Mouse (Mus musculus) MEL (cell line): ENCODE measurements around the gene Phlda2. TPM values are rescaled to one million over a fixed set of nuclear protein-coding genes. Genes with fewer than 3 reads are reported as not detected.

ENCODE experiments used
- DNase-seq: peaks from one replicate; pipeline ENCODE4 v3.0.0; 2011; ENCODE audit warnings: low read depth, low spot score
- H3K27ac ChIP-seq: 2 replicates; pipeline ENCODE4 v1.5.1; 2012; ENCODE audit warnings: low read depth, mild to moderate bottlenecking, control low read depth, low read length, moderate library complexity; ENCODE audit not compliant: control insufficient read depth
- H3K27me3 ChIP-seq, 2 experiments: fragments of 150-350 bp in 1 of 2; sonication (generic) in 1 of 2; 2 replicates each; pipeline ENCODE4 v1.6.1; 2012; ENCODE audit warnings: low read length in 2 of 2, mild to moderate bottlenecking in 2 of 2, improper control_type of control experiment in 1 of 2, moderate library complexity in 1 of 2; ENCODE audit not compliant: insufficient read depth in 2 of 2, control insufficient read depth in 1 of 2
- H3K36me3 ChIP-seq, 2 experiments: 2 replicates each; pipeline ENCODE4 v1.6.1; 2012 to 2014; ENCODE audit warnings: low read length in 2 of 2, improper control_type of control experiment in 1 of 2, inconsistent platforms in 1 of 2, mild to moderate bottlenecking in 1 of 2; ENCODE audit not compliant: insufficient read depth in 2 of 2, control insufficient read depth in 1 of 2
- H3K4me1 ChIP-seq, 2 experiments: fragments of 150-350 bp in 1 of 2; sonication (generic) in 1 of 2; 2 replicates each; pipeline ENCODE4 v1.6.1; 2012; ENCODE audit warnings: low read length in 2 of 2, improper control_type of control experiment in 1 of 2, mild to moderate bottlenecking in 1 of 2; ENCODE audit not compliant: insufficient read depth in 2 of 2, control insufficient read depth in 1 of 2
- H3K4me3 ChIP-seq, 2 experiments: fragments of 150-350 bp in 1 of 2; sonication (generic) in 1 of 2; 2 replicates each; pipeline ENCODE4 v1.5.1; 2012; ENCODE audit warnings: low read depth in 2 of 2, low read length in 2 of 2, mild to moderate bottlenecking in 2 of 2, moderate library complexity in 2 of 2, control low read depth in 1 of 2, improper control_type of control experiment in 1 of 2; ENCODE audit not compliant: control insufficient read depth in 1 of 2, insufficient read depth in 1 of 2
- H3K79me2 ChIP-seq: 2 replicates; pipeline ENCODE4 v1.6.1; 2012; ENCODE audit warnings: mild to moderate bottlenecking, low read length, moderate library complexity; ENCODE audit not compliant: control insufficient read depth, poor library complexity, insufficient read depth
- H3K9ac ChIP-seq: 2 replicates; pipeline ENCODE4 v1.6.1; 2012; ENCODE audit warnings: low read depth, mild to moderate bottlenecking, control low read depth, low read length, moderate library complexity; ENCODE audit not compliant: control insufficient read depth, poor library complexity, severe bottlenecking
- H3K9me3 ChIP-seq: fragments of 150-350 bp; sonication (generic); replicated peaks from 2 replicates; pipeline ENCODE4 v1.6.1; 2012; ENCODE audit warnings: mild to moderate bottlenecking, low read length, improper control_type of control experiment, moderate library complexity; ENCODE audit not compliant: insufficient read depth
- BHLHE40 ChIP-seq: IDR thresholded peaks from 2 replicates; pipeline ENCODE4 v1.6.1; 2012; ENCODE audit warnings: low read depth, mild to moderate bottlenecking, inconsistent platforms, low read length, improper control_type of control experiment, borderline replicate concordance
- CHD1 ChIP-seq: IDR thresholded peaks from 2 replicates; pipeline ENCODE4 v1.6.1; 2012; ENCODE audit warnings: low read depth, mild to moderate bottlenecking, inconsistent platforms, low read length, improper control_type of control experiment
- CHD2 ChIP-seq: IDR thresholded peaks from 2 replicates; pipeline ENCODE4 v1.6.1; 2011; ENCODE audit warnings: low read length, improper control_type of control experiment
- CTCF ChIP-seq, 3 experiments: IDR thresholded peaks in 2 of 3; conservative IDR thresholded peaks in 1 of 3; 2 replicates each; pipeline ENCODE4 v1.5.1; 2011 to 2012; ENCODE audit warnings: low read length in 3 of 3, low read depth in 2 of 3, mild to moderate bottlenecking in 2 of 3, improper control_type of control experiment in 1 of 3, inconsistent platforms in 1 of 3, mixed read lengths in 1 of 3, moderate library complexity in 1 of 3; ENCODE audit not compliant: control insufficient read depth in 1 of 3, insufficient read depth in 1 of 3, poor library complexity in 1 of 3, severe bottlenecking in 1 of 3
- E2F4 ChIP-seq: IDR thresholded peaks from 2 replicates; pipeline ENCODE4 v1.6.1; 2011; ENCODE audit warnings: low read depth, low read length, improper control_type of control experiment, borderline replicate concordance
- ELF1 ChIP-seq: IDR thresholded peaks from 2 replicates; pipeline ENCODE4 v1.6.1; 2014; ENCODE audit warnings: low read depth, mild to moderate bottlenecking, inconsistent platforms, low read length, improper control_type of control experiment, moderate library complexity
- EP300 ChIP-seq, 2 experiments: IDR thresholded peaks; 2 replicates each; pipeline ENCODE4 v1.6.1; 2011; ENCODE audit warnings: improper control_type of control experiment in 2 of 2, low read length in 2 of 2, low read depth in 1 of 2, mild to moderate bottlenecking in 1 of 2
- ETS1 ChIP-seq: IDR thresholded peaks from 2 replicates; pipeline ENCODE4 v1.6.1; 2012; ENCODE audit warnings: low read depth, mild to moderate bottlenecking, inconsistent platforms, low read length, improper control_type of control experiment, moderate library complexity
- GABPA ChIP-seq: IDR thresholded peaks from 2 replicates; pipeline ENCODE4 v1.6.1; 2012; ENCODE audit warnings: low read depth, mild to moderate bottlenecking, inconsistent platforms, low read length, improper control_type of control experiment, moderate library complexity
- GATA1 ChIP-seq: IDR thresholded peaks from 2 replicates; pipeline ENCODE4 v1.6.1; 2011; ENCODE audit warnings: low read depth, low read length, improper control_type of control experiment
- HCFC1 ChIP-seq: IDR thresholded peaks from 2 replicates; pipeline ENCODE4 v1.6.1; 2012; ENCODE audit warnings: low read depth, mild to moderate bottlenecking, inconsistent platforms, low read length, improper control_type of control experiment, moderate library complexity
- JUND ChIP-seq: IDR thresholded peaks from 2 replicates; pipeline ENCODE4 v1.6.1; 2011; ENCODE audit warnings: low read depth, mild to moderate bottlenecking, improper control_type of control experiment, low read length
- KAT2A ChIP-seq: conservative IDR thresholded peaks from 2 replicates; pipeline ENCODE4 v1.6.1; 2012; ENCODE audit warnings: low read depth, low read length, improper control_type of control experiment, inconsistent platforms
- MAFK ChIP-seq: IDR thresholded peaks from 2 replicates; pipeline ENCODE4 v1.6.1; 2011; ENCODE audit warnings: low read depth, mild to moderate bottlenecking, low read length, improper control_type of control experiment, borderline replicate concordance
- MAX ChIP-seq: IDR thresholded peaks from 2 replicates; pipeline ENCODE4 v1.6.1; 2011; ENCODE audit warnings: low read length, improper control_type of control experiment
- MAZ ChIP-seq: IDR thresholded peaks from 2 replicates; pipeline ENCODE4 v1.6.1; 2012; ENCODE audit warnings: low read depth, mild to moderate bottlenecking, inconsistent platforms, low read length, improper control_type of control experiment
- MEF2A ChIP-seq: IDR thresholded peaks from 2 replicates; pipeline ENCODE4 v1.6.1; 2014; ENCODE audit warnings: low read depth, mild to moderate bottlenecking, inconsistent platforms, low read length, improper control_type of control experiment; ENCODE audit not compliant: poor library complexity, insufficient replicate concordance, severe bottlenecking; ENCODE audit errors: extremely low read depth
- MXI1 ChIP-seq: IDR thresholded peaks from 2 replicates; pipeline ENCODE4 v1.6.1; 2011; ENCODE audit warnings: mild to moderate bottlenecking, low read depth, low read length, improper control_type of control experiment
- MYB ChIP-seq: IDR thresholded peaks from 2 replicates; pipeline ENCODE4 v1.6.1; 2011; ENCODE audit warnings: mild to moderate bottlenecking, low read depth, low read length, improper control_type of control experiment
- MYC ChIP-seq: IDR thresholded peaks from 2 replicates; pipeline ENCODE4 v1.6.1; 2011; ENCODE audit warnings: low read depth, mild to moderate bottlenecking, low read length, improper control_type of control experiment, moderate library complexity
- NELFE ChIP-seq: IDR thresholded peaks from 2 replicates; pipeline ENCODE4 v1.6.1; 2011; ENCODE audit warnings: low read depth, low read length, improper control_type of control experiment
- NRF1 ChIP-seq: IDR thresholded peaks from 2 replicates; pipeline ENCODE4 v1.6.1; 2014; ENCODE audit warnings: low read depth, mild to moderate bottlenecking, inconsistent platforms, low read length, improper control_type of control experiment, moderate library complexity; ENCODE audit not compliant: poor library complexity, insufficient read depth, severe bottlenecking
- POLR2A ChIP-seq, 2 experiments: IDR thresholded peaks; 2 replicates each; pipeline ENCODE4 v1.6.1; 2011 to 2012; ENCODE audit warnings: low read length in 2 of 2, mild to moderate bottlenecking in 2 of 2, control low read depth in 1 of 2, improper control_type of control experiment in 1 of 2, low read depth in 1 of 2, moderate library complexity in 1 of 2; ENCODE audit not compliant: control insufficient read depth in 1 of 2, insufficient read depth in 1 of 2, poor library complexity in 1 of 2
- POLR2AphosphoS5 ChIP-seq: IDR thresholded peaks from 2 replicates; pipeline ENCODE4 v1.6.1; 2012; ENCODE audit warnings: low read depth, borderline replicate concordance, mild to moderate bottlenecking, inconsistent platforms, low read length, moderate library complexity, mixed read lengths
- RAD21 ChIP-seq: IDR thresholded peaks from 2 replicates; pipeline ENCODE4 v1.6.1; 2011; ENCODE audit warnings: mild to moderate bottlenecking, low read depth, low read length, improper control_type of control experiment
- RCOR1 ChIP-seq: IDR thresholded peaks from 2 replicates; pipeline ENCODE4 v1.6.1; 2012; ENCODE audit warnings: low read depth, mild to moderate bottlenecking, inconsistent platforms, low read length, improper control_type of control experiment
- SIN3A ChIP-seq: IDR thresholded peaks from 2 replicates; pipeline ENCODE4 v1.6.1; 2012; ENCODE audit warnings: low read length, improper control_type of control experiment, inconsistent platforms
- SMC3 ChIP-seq: IDR thresholded peaks from 2 replicates; pipeline ENCODE4 v1.6.1; 2011; ENCODE audit warnings: low read depth, low read length, improper control_type of control experiment
- TAL1 ChIP-seq: IDR thresholded peaks from 2 replicates; pipeline ENCODE4 v1.6.1; 2012; ENCODE audit warnings: mild to moderate bottlenecking, inconsistent platforms, low read length, moderate library complexity, mixed read lengths
- TBP ChIP-seq: IDR thresholded peaks from 2 replicates; pipeline ENCODE4 v1.8.0; 2011; ENCODE audit warnings: low read depth, low read length, improper control_type of control experiment
- TCF12 ChIP-seq: IDR thresholded peaks from 2 replicates; pipeline ENCODE4 v1.6.1; 2014; ENCODE audit warnings: low read depth, mild to moderate bottlenecking, inconsistent platforms, low read length, improper control_type of control experiment, moderate library complexity
- UBTF ChIP-seq: IDR thresholded peaks from 2 replicates; pipeline ENCODE4 v1.6.1; 2012; ENCODE audit warnings: low read depth, mild to moderate bottlenecking, inconsistent platforms, low read length, improper control_type of control experiment, moderate library complexity, borderline replicate concordance; ENCODE audit not compliant: insufficient read depth
- USF1 ChIP-seq: IDR thresholded peaks from 2 replicates; pipeline ENCODE4 v1.6.1; 2014; ENCODE audit warnings: low read depth, mild to moderate bottlenecking, inconsistent platforms, low read length, improper control_type of control experiment, moderate library complexity
- USF2 ChIP-seq, 2 experiments: IDR thresholded peaks; 2 replicates each; pipeline ENCODE4 v1.6.1; 2011 to 2012; ENCODE audit warnings: improper control_type of control experiment in 2 of 2, low read length in 2 of 2, borderline replicate concordance in 1 of 2, inconsistent platforms in 1 of 2, low read depth in 1 of 2, mild to moderate bottlenecking in 1 of 2; ENCODE audit not compliant: insufficient read depth in 1 of 2
- ZKSCAN1 ChIP-seq: IDR thresholded peaks from 2 replicates; pipeline ENCODE4 v1.6.1; 2012; ENCODE audit warnings: low read depth, mild to moderate bottlenecking, inconsistent platforms, low read length, improper control_type of control experiment, moderate library complexity
- ZMIZ1 ChIP-seq: IDR thresholded peaks from 2 replicates; pipeline ENCODE4 v1.6.1; 2012; ENCODE audit warnings: low read depth, mild to moderate bottlenecking, inconsistent platforms, low read length, improper control_type of control experiment, moderate library complexity
- ZNF384 ChIP-seq: IDR thresholded peaks from 2 replicates; pipeline ENCODE4 v1.6.1; 2012; ENCODE audit warnings: low read depth, mild to moderate bottlenecking, inconsistent platforms, low read length, improper control_type of control experiment
- polyA plus RNA-seq, 2 experiments: library from polyadenylated mRNA; stranded (reverse) in 1 of 2; unstranded in 1 of 2; fragments of >175 nt in 1 of 2; fragments of >200 nt in 1 of 2; gene quantifications; 2 replicates each; pipeline versions ENCODE4 v1.2.1 to v1.2.4; 2012; ENCODE audit warnings: low replicate concordance in 2 of 2, low read depth in 1 of 2; ENCODE audit not compliant: insufficient read length in 2 of 2, insufficient read depth in 1 of 2, missing spikeins in 1 of 2
- total RNA-seq: library from RNA; depleted of rRNA; stranded (reverse); fragments of 300-350 nt; gene quantifications from 2 replicates; pipeline ENCODE4 v1.2.3, GENCODE M21; 2012

The Phlda2 gene
- total and polyA plus RNA-seq, 3 experiments, result 152 to 253 TPM; not detected in 1

GRCm38 (mm10) chr7:143548976-143549457 is 46.1 kb upstream of the Phlda2 start, which contains the start of gene Nap1l4:
Gene Nap1l4 (minus strand): TSS chr7:143549106.
- DNase-seq, result peak; percentile 99
- Histone ChIP-seq H3K79me2 (peaks cover 45% of the 10 kb centered on the region), H3K9ac (peak within 1 kb of the TSS; percentile 100), H3K4me3 (peak within 1 kb of the TSS; percentile 76 to 100), H3K27me3 (no peaks in the 10 kb centered on the region), H3K4me1 (peaks cover 5 to 12% of the 10 kb centered on the region in 2 experiments; a peak in 3 of 4 replicates), H3K27ac (peak within 1 kb of the TSS; percentile 94), H3K9me3 (no peaks in the 10 kb centered on the region), H3K36me3 (peaks cover 0 to 36% of the 10 kb centered on the region in 2 experiments; a peak in 2 of 4 replicates)
- TF ChIP-seq POLR2A (IDR thresholded peaks at IDR 0.05; ENCODE audit: control insufficient read depth in 1 of 2, insufficient read depth in 1 of 2, low read depth in 1 of 2, low read length in 2 of 2, poor library complexity in 1 of 2) (peak; percentile 79 to 98), USF2 (IDR thresholded peaks at IDR 0.05; ENCODE audit: borderline replicate concordance in 1 of 2, insufficient read depth in 1 of 2, low read depth in 1 of 2, low read length in 2 of 2) (no peak), RCOR1 (no peak), SMC3 (no peak), GABPA (no peak), NELFE (peak; percentile 94), TAL1 (no peak), EP300 (IDR thresholded peaks at IDR 0.05; ENCODE audit: low read depth in 1 of 2, low read length in 2 of 2) (no peak), BHLHE40 (no peak), CHD2 (peak; percentile 91), E2F4 (0 out of 2 replicates have a peak, but pooled peaks have one; percentile 59), MAFK (no peak), MYC (peak; percentile 87), MAZ (no peak), MAX (peak; percentile 80), ELF1 (no peak), NRF1 (peak; percentile 91), SIN3A (peak; percentile 84), MXI1 (peak; percentile 93), JUND (no peak), MEF2A (no peak), USF1 (peak; percentile 51), MYB (no peak), ZMIZ1 (0 out of 2 replicates have a peak, but pooled peaks have one; percentile 57), ZNF384 (no peak), UBTF (no peak), POLR2AphosphoS5 (no peak), TCF12 (peak; percentile 48; the same call in 1 of the 2 replicates), CTCF (IDR thresholded peaks at IDR 0.05 in 2 of 3, conservative IDR thresholded peaks at IDR 0.05 in 1 of 3; ENCODE audit: control insufficient read depth in 1 of 3, insufficient read depth in 1 of 3, low read depth in 2 of 3, low read length in 3 of 3, poor library complexity in 1 of 3, severe bottlenecking in 1 of 3) (no peak), GATA1 (no peak), HCFC1 (peak; percentile 90), RAD21 (no peak), ZKSCAN1 (no peak), ETS1 (0 out of 2 replicates have a peak, but pooled peaks have one; percentile 19), CHD1 (no peak), TBP (peak; percentile 89), KAT2A (peak; percentile 75)
